Mouse (Mus musculus) lung, embryonic 14.5 days (tissue): Measurements from ENCODE around the gene Prkd2. TPM values are rescaled to one million over a fixed set of nuclear protein-coding genes. Genes with fewer than 3 reads are reported as not detected.

ENCODE experiments used
- ATAC-seq: fragments of 200-750 bp; cut with Nextera tagmentation; 2 replicates; pipeline ENCODE4 v1.8.0; 2017; ENCODE audit warnings: mild to moderate bottlenecking, moderate TSS enrichment, moderate library complexity; ENCODE audit not compliant: insufficient read depth
- DNase-seq: peaks from one replicate; pipeline ENCODE4 v3.0.0-alpha.2; 2015
- H3K27ac ChIP-seq: fragments of 300-500 bp; sonication (generic); 2 replicates; pipeline ENCODE4 v1.5.1; 2014; ENCODE audit warnings: low read depth, mild to moderate bottlenecking, moderate library complexity
- H3K27me3 ChIP-seq: fragments of 300-500 bp; sonication (generic); 2 replicates; pipeline ENCODE4 v1.6.1; 2014; ENCODE audit warnings: low read length, control low read depth; ENCODE audit not compliant: insufficient read depth
- H3K36me3 ChIP-seq: fragments of 300-500 bp; sonication (generic); 2 replicates; pipeline ENCODE4 v1.6.1; 2014; ENCODE audit warnings: control low read depth; ENCODE audit not compliant: insufficient read depth
- H3K4me1 ChIP-seq: fragments of 300-500 bp; sonication (generic); 2 replicates; pipeline ENCODE4 v1.6.1; 2014; ENCODE audit warnings: antibody characterized with exemption, control low read depth; ENCODE audit not compliant: insufficient read depth
- H3K4me2 ChIP-seq: fragments of 300-500 bp; sonication (generic); 2 replicates; pipeline ENCODE4 v1.6.1; 2014; ENCODE audit warnings: mild to moderate bottlenecking
- H3K4me3 ChIP-seq: fragments of 300-500 bp; sonication (generic); 2 replicates; pipeline ENCODE4 v1.5.1; 2014; ENCODE audit warnings: low read depth, low read length
- H3K9ac ChIP-seq: fragments of 300-500 bp; sonication (generic); 2 replicates; pipeline ENCODE4 v1.6.1; 2014
- H3K9me3 ChIP-seq: fragments of 300-500 bp; sonication (generic); 2 replicates; pipeline ENCODE4 v1.6.1; 2016; ENCODE audit warnings: low read depth, low read length, control low read depth
- CTCF ChIP-seq: IDR thresholded peaks from 2 replicates; pipeline ENCODE4 v1.5.1; 2016; ENCODE audit warnings: antibody characterized with exemption, low read depth
- WGBS: fragments of 180-500 bp; shearing (Covaris S2); extraction: QIAGEN DNeasy Blood & Tissue Kit; methylation state at CpG from one replicate; pipeline ENCODE4 v1.1.7; 2014; 5-methylcytosine and 5-hydroxymethylcytosine counted together
- polyA plus RNA-seq: library from polyadenylated mRNA; unstranded; fragments of >200 nt; fragmentation: Nextera tagmentation; extraction: Ambion mirVana; gene quantifications from 2 replicates; pipeline ENCODE4 v1.2.1, GENCODE M21; 2014

Gene Prkd2
- polyA plus RNA-seq, 1 experiment from 2014 or later: 19.6 TPM

GRCm38 (mm10) chr7:16890944-16891343 is 48.2 kb downstream of the Prkd2 start:
- no peak for TF ChIP-seq CTCF
- Histone ChIP-seq H3K27me3 (peaks cover 20% of the 10 kb centered on the region), H3K27ac (peak overlapping the region; percentile 97), H3K4me1 (peaks cover 8% of the 10 kb centered on the region; the same call in 1 of the 2 replicates), H3K36me3 (peaks cover 22% of the 10 kb centered on the region), H3K4me2 (peak overlapping the region; percentile 74), H3K9me3 (peaks cover 5% of the 10 kb centered on the region), H3K9ac (peak overlapping the region; percentile 20; the same call in 1 of the 2 replicates), H3K4me3 (peak overlapping the region; percentile 37; the same call in 1 of the 2 replicates)
- ATAC-seq: peak; percentile 87
- peak; percentile 97 for DNase-seq
- 4% methylated on average over 23 of the region's 23 CpGs for WGBS

GRCm38 (mm10) chr7:16891641-16892351 is 49.1 kb downstream of the Prkd2 start, which contains the start of gene Gng8:
Gene Gng8 (plus strand): TSS chr7:16891786.
- peak within 1 kb of the TSS; percentile 97 for H3K27ac ChIP-seq
- ATAC-seq: peak; percentile 84

GRCm38 (mm10) chr7:16892352-16892730 is 49.6 kb downstream of the Prkd2 start:
- Histone ChIP-seq H3K27me3 (peaks cover 18% of the 10 kb centered on the region; the same call in 1 of the 2 replicates), H3K4me3 (peak overlapping the region; percentile 37), H3K9me3 (no peaks in the 10 kb centered on the region), H3K36me3 (peaks cover 8% of the 10 kb centered on the region), H3K27ac (no peak overlapping the region), H3K9ac (peak overlapping the region; percentile 21; the same call in 1 of the 2 replicates), H3K4me2 (peak overlapping the region; percentile 74), H3K4me1 (peaks cover 8% of the 10 kb centered on the region; the same call in 1 of the 2 replicates)
- ATAC-seq (peak; percentile 2; the same call in 1 of the 2 replicates), DNase-seq (no peak)
- no peak for TF ChIP-seq CTCF
- WGBS: 26% methylated on average over 9 of the region's 9 CpGs

More at GRCm38 (mm10) chr7:16891641-16892351, 49.1 kb downstream of the Prkd2 start, which contains the start of gene Gng8:
- TF ChIP-seq CTCF: peak; percentile 96
- Histone ChIP-seq H3K9me3 (no peaks in the 10 kb centered on the region), H3K27me3 (peaks cover 18% of the 10 kb centered on the region; the same call in 1 of the 2 replicates), H3K4me2 (peak within 1 kb of the TSS; percentile 74), H3K4me3 (peak within 1 kb of the TSS; percentile 37), H3K36me3 (peaks cover 14% of the 10 kb centered on the region), H3K9ac (peak within 1 kb of the TSS; percentile 21; the same call in 1 of the 2 replicates), H3K4me1 (peaks cover 8% of the 10 kb centered on the region; the same call in 1 of the 2 replicates)
- peak; percentile 97 for DNase-seq
- under 1% methylated on average over 30 of the region's 30 CpGs for WGBS

GRCm38 (mm10) chr7:16893612-16894011 is 50.9 kb downstream of the Prkd2 start:
- 5% methylated on average over 6 of the region's 6 CpGs for WGBS
- ATAC-seq (no peak), DNase-seq (no peak)
- TF ChIP-seq CTCF: no peak
- Histone ChIP-seq H3K9me3 (no peaks in the 10 kb centered on the region), H3K36me3 (no peaks in the 10 kb centered on the region), H3K9ac (no peak overlapping the region), H3K4me3 (no peak overlapping the region), H3K27ac (no peak overlapping the region), H3K4me2 (peak overlapping the region; percentile 74), H3K4me1 (peaks cover 8% of the 10 kb centered on the region; the same call in 1 of the 2 replicates), H3K27me3 (peaks cover 18% of the 10 kb centered on the region; the same call in 1 of the 2 replicates)

- no peak overlapping the region for H3K9ac ChIP-seq
- peaks cover 18% of the 10 kb centered on the region for H3K27me3 ChIP-seq
- H3K4me1 ChIP-seq: peaks cover 8% of the 10 kb centered on the region; the same call in 1 of the 2 replicates
- peak overlapping the region; percentile 60 for H3K4me2 ChIP-seq
- H3K9me3 ChIP-seq: no peaks in the 10 kb centered on the region
- H3K4me3 ChIP-seq: no peak overlapping the region
- no peaks in the 10 kb centered on the region for H3K36me3 ChIP-seq
- DNase-seq (no peak), ATAC-seq (no peak)
- TF ChIP-seq CTCF: no peak
- 4% methylated on average over 4 of the region's 4 CpGs for WGBS
- H3K27ac ChIP-seq: no peak overlapping the region
These were observed 51.6 kb downstream of the Prkd2 start for GRCm38 (mm10) chr7:16894279-16894678.

GRCm38 (mm10) chr7:16895000-16895399 is 52.3 kb downstream of the Prkd2 start:
- Histone ChIP-seq H3K27me3 (peaks cover 18% of the 10 kb centered on the region), H3K4me3 (peak overlapping the region; percentile 21; the same call in 1 of the 2 replicates), H3K9ac (peak overlapping the region; percentile 9; the same call in 1 of the 2 replicates), H3K4me1 (peaks cover 8% of the 10 kb centered on the region; the same call in 1 of the 2 replicates), H3K27ac (no peak overlapping the region), H3K9me3 (no peaks in the 10 kb centered on the region), H3K4me2 (peak overlapping the region; percentile 60), H3K36me3 (no peaks in the 10 kb centered on the region)
- under 1% methylated on average over 24 of the region's 24 CpGs for WGBS
- peak; percentile 90 for TF ChIP-seq CTCF
- DNase-seq (peak; percentile 91), ATAC-seq (no peak)

- DNase-seq (no peak), ATAC-seq (no peak)
- Histone ChIP-seq H3K27me3 (peaks cover 20% of the 10 kb centered on the region), H3K9me3 (no peaks in the 10 kb centered on the region), H3K4me3 (peak overlapping the region; percentile 21; the same call in 1 of the 2 replicates), H3K9ac (peak overlapping the region; percentile 9; the same call in 1 of the 2 replicates), H3K27ac (no peak overlapping the region), H3K4me2 (peak overlapping the region; percentile 60), H3K36me3 (no peaks in the 10 kb centered on the region), H3K4me1 (peaks cover 8% of the 10 kb centered on the region; the same call in 1 of the 2 replicates)
- TF ChIP-seq CTCF: no peak
- WGBS: 24% methylated on average over 10 of the region's 10 CpGs
These were observed 52.8 kb downstream of the Prkd2 start for GRCm38 (mm10) chr7:16895511-16895910.
